Mouse (Mus musculus) gastrocnemius, adult 18-20 months (tissue): ENCODE measurements around the gene Fam102b. TPM values are rescaled to one million over a fixed set of nuclear protein-coding genes. Genes with fewer than 3 reads are reported as not detected.

Experiments used
- DNase-seq: peaks from one replicate; pipeline ENCODE4 v3.0.0; 2021; ENCODE audit warnings: low spot score
- microRNA-seq: library from miRNA; unstranded; fragments of <30 nt; microRNA quantifications from one replicate; pipeline ENCODE4 v1.2.0, GENCODE M21; 2021
- total RNA-seq, 2 experiments: library from RNA; stranded (reverse); gene quantifications; 2 replicates each; pipeline ENCODE4 v1.2.3; 2021

Fam102b gene
- total RNA-seq, 2 experiments from 2014 or later: 5.2 to 6.1 TPM

GRCm38 (mm10) chr3:108963278-108963677 is 64.1 kb downstream of the Fam102b start:
- no peak for DNase-seq

- DNase-seq: no peak
These were observed 65.8 kb downstream of the Fam102b start for GRCm38 (mm10) chr3:108961655-108962054.

GRCm38 (mm10) chr3:108961226-108961625 is 66.2 kb downstream of the Fam102b start:
- no peak for DNase-seq

- no peak for DNase-seq
These were observed 67.6 kb downstream of the Fam102b start for GRCm38 (mm10) chr3:108959680-108960295.

- DNase-seq: no peak
These were observed 69.4 kb downstream of the Fam102b start for GRCm38 (mm10) chr3:108957976-108958375.

- no peak for DNase-seq
These were observed 86.4 kb downstream of the Fam102b start for GRCm38 (mm10) chr3:108940996-108941395.

GRCm38 (mm10) chr3:108940001-108940633 is 87.3 kb downstream of the Fam102b start, which contains the start of gene Gm9857:
Gm9857 (minus strand) TSS chr3:108940445.
- no peak for DNase-seq

GRCm38 (mm10) chr3:108939573-108939972 is 87.8 kb downstream of the Fam102b start, which contains the start of gene Henmt1:
Henmt1 (plus strand) TSS chr3:108939873.
- DNase-seq: no peak

GRCm38 (mm10) chr3:108938691-108939090 is 88.7 kb downstream of the Fam102b start:
- no peak for DNase-seq

- DNase-seq: no peak
These were observed 93.8 kb downstream of the Fam102b start for GRCm38 (mm10) chr3:108933557-108933956.

GRCm38 (mm10) chr3:108926308-108926707 is 101.1 kb downstream of the Fam102b start:
- no peak for DNase-seq

- DNase-seq: no peak
These were observed 101.7 kb downstream of the Fam102b start for GRCm38 (mm10) chr3:108925677-108926076.

GRCm38 (mm10) chr3:108921822-108922221 is 105.6 kb downstream of the Fam102b start:
- no peak for DNase-seq

Small RNAs within 50 kb of the gene (microRNA-seq; reads per million reads assigned to microRNA genes)
- gene Gm44384: not detected

Other genes with a start within 250 kb of the Fam102b start
- 10 to 100 TPM; 37.0 to 39.0 TPM for gene Stxbp3, start 187.1 kb downstream of the Fam102b start, total RNA-seq
- not detected for gene Fndc7, start 137.6 kb downstream of the Fam102b start, total RNA-seq
- 10 to 100 TPM; 12.7 to 17.3 TPM for gene Prpf38b, start 115.9 kb downstream of the Fam102b start, total RNA-seq
- not detected for gene Henmt1, start 87.7 kb downstream of the Fam102b start, total RNA-seq
- gene Gm9857, start 87.2 kb downstream of the Fam102b start, total RNA-seq: not detected
- gene Slc25a54, start 52.9 kb upstream of the Fam102b start, total RNA-seq: not detected
- 1 to 10 TPM; 3.2 to 3.8 TPM for gene Slc25a24, start 95.5 kb upstream of the Fam102b start, total RNA-seq